Mouse (Mus musculus) heart, postnatal 0 days (tissue): Measurements from ENCODE around the gene Clic1. TPM values are rescaled to one million over a fixed set of nuclear protein-coding genes. Genes with fewer than 3 reads are reported as not detected.

ENCODE experiments used
- ATAC-seq: fragments of 200-750 bp; cut with Nextera tagmentation; 2 replicates; pipeline ENCODE4 v1.8.0; 2017; ENCODE audit warnings: low read depth, moderate number of reproducible peaks, moderate library complexity; ENCODE audit not compliant: insufficient read depth
- DNase-seq: peaks from one replicate; pipeline ENCODE4 v3.0.0-alpha.2; 2016; ENCODE audit warnings: low spot score
- H3K27ac ChIP-seq: fragments of 300-500 bp; sonication (generic); 2 replicates; pipeline ENCODE4 v1.5.1; 2014; ENCODE audit warnings: low read depth, mild to moderate bottlenecking
- H3K27me3 ChIP-seq: fragments of 300-500 bp; sonication (generic); 2 replicates; pipeline ENCODE4 v1.6.1; 2014; ENCODE audit warnings: low read length, mixed read lengths; ENCODE audit not compliant: control insufficient read depth, insufficient read depth
- H3K36me3 ChIP-seq: fragments of 300-500 bp; sonication (generic); replicated peaks from 2 replicates; pipeline ENCODE4 v1.6.1; 2014; ENCODE audit warnings: low read length, mixed read lengths; ENCODE audit not compliant: control insufficient read depth, insufficient read depth
- H3K4me1 ChIP-seq: fragments of 300-500 bp; sonication (generic); 2 replicates; pipeline ENCODE4 v1.6.1; 2014; ENCODE audit warnings: antibody characterized with exemption; ENCODE audit not compliant: control insufficient read depth, insufficient read depth
- H3K4me2 ChIP-seq: fragments of 300-500 bp; sonication (generic); 2 replicates; pipeline ENCODE4 v1.6.1; 2014; ENCODE audit warnings: low read depth, mild to moderate bottlenecking, low read length, moderate library complexity
- H3K4me3 ChIP-seq: fragments of 300-500 bp; sonication (generic); 2 replicates; pipeline ENCODE4 v1.5.1; 2014; ENCODE audit warnings: low read depth, low read length
- H3K9ac ChIP-seq: fragments of 300-500 bp; sonication (generic); replicated peaks from 2 replicates; pipeline ENCODE4 v1.6.1; 2014; ENCODE audit warnings: low read depth, low read length, mixed read lengths
- H3K9me3 ChIP-seq: fragments of 300-500 bp; sonication (generic); replicated peaks from 2 replicates; pipeline ENCODE4 v1.6.1; 2016; ENCODE audit warnings: low read length; ENCODE audit not compliant: control insufficient read depth
- CTCF ChIP-seq: IDR thresholded peaks from 2 replicates; pipeline ENCODE4 v1.5.1; 2016; ENCODE audit warnings: antibody characterized with exemption, control low read depth, low read depth
- EP300 ChIP-seq: IDR thresholded peaks from 2 replicates; pipeline ENCODE4 v1.6.1; 2016; ENCODE audit warnings: antibody characterized with exemption, low read depth
- WGBS: fragments of 180-500 bp; shearing (Covaris S2); extraction: QIAGEN DNeasy Blood & Tissue Kit; methylation state at CpG from one replicate; pipeline ENCODE4 v1.1.7; 2014; 5-methylcytosine and 5-hydroxymethylcytosine counted together
- polyA plus RNA-seq: library from polyadenylated mRNA; unstranded; fragments of >200 nt; fragmentation: Nextera tagmentation; extraction: Ambion mirVana; gene quantifications from 2 replicates; pipeline ENCODE4 v1.2.1, GENCODE M21; 2015
- total RNA-seq: library from RNA; depleted of rRNA; stranded (reverse); fragments of >200 nt; gene quantifications from 2 replicates; pipeline ENCODE4 v1.2.3, GENCODE M21; 2014; ENCODE audit warnings: low replicate concordance

Gene Clic1
- total and polyA plus RNA-seq, 2 experiments from 2014 or later: 194 to 205 TPM

DNA sequence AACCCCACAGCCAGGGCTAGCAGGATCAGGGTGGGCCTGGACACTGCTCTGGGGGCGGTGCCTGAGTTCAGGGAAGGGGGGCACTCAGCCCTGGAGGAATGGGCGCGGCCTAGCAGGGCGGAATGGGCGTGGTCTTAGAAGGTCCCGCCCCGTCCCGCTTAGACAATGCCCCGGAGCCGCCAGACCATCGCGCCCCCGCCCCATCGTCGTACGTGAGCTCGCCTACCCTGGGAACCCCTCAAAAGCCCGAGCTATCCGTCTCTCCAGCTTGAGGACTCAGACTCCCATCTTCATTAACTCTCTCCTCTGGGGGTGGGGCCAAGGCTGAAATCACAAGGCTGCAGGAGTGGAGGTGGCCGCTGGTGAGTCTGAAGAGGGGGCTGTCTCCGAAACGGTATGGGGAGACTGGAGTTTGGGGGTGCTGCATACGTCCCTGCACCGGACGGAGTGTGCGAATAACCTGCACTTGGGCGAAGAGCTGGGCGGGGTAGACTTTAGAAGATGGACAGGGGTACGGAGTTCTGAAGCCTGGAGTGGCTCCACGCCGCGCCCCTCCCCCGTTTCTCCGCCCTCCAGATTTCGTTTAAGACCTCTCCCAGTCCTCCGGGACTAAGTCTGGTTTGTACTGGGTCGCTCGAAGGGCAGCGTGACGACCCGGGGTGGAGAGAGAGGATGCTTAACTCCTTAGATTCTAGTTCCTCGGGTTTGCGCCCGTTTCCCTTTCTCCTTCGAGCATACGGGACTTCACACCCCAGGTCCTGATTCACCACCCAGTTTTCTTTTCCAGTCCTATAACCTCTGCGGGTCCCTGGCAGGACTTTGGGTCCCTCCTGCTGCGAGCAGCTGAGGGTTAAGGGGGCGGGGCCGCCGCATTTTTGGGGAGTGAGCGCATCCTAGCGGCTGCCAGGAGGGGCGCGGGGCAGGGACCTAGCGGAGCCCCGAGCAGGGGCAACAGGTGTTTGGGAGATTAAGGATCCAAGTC lies 9.4 kb downstream of the Clic1 start, which contains the start of gene Ddah2:
Ddah2 (plus strand) TSS at position 125 of the 982 bp plus-strand sequence.
- TF ChIP-seq EP300: peak; percentile 23; the same call in 1 of the 2 replicates
- peak; percentile 59 for TF ChIP-seq CTCF
- peak; percentile 91 for DNase-seq
- peaks cover 6% of the 10 kb centered on the region; the same call in 1 of the 2 replicates for H3K27me3 ChIP-seq
- ATAC-seq: peak; percentile 92
- peak within 1 kb of the TSS; percentile 71 for H3K9ac ChIP-seq
- H3K9me3 ChIP-seq: no peaks in the 10 kb centered on the region
- peak within 1 kb of the TSS; percentile 75 for H3K4me2 ChIP-seq
- H3K27ac ChIP-seq: peak within 1 kb of the TSS; percentile 87
- H3K4me3 ChIP-seq: peak within 1 kb of the TSS; percentile 62
- under 1% methylated on average over 55 of the region's 57 CpGs for WGBS
- 0 out of 2 replicates have a peak, but pooled peaks cover 4% of the 10 kb centered on the region for H3K4me1 ChIP-seq
- peaks cover 63% of the 10 kb centered on the region for H3K36me3 ChIP-seq

DNA sequence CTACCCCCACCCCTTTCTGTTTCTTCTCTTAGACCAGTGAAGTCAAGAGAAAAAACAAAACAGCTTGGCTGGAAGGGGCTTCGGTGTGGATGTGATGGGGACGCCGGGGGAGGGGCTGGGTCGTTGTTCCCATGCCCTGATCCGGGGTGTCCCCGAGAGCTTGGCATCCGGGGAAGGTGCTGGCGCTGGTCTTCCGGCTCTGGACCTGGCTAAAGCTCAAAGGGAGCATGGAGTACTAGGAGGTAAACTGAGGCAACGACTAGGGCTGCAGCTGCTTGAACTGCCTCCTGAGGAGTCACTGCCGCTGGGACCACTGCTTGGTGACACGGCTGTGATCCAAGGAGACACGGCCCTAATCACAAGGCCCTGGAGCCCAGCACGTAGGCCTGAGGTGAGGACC lies 10.3 kb downstream of the Clic1 start:
- peak overlapping the region; percentile 75 for H3K4me2 ChIP-seq
- TF ChIP-seq EP300 (no peak), CTCF (no peak)
- peak overlapping the region; percentile 71 for H3K9ac ChIP-seq
- H3K4me1 ChIP-seq: peaks cover 7% of the 10 kb centered on the region; the same call in 1 of the 2 replicates
- WGBS: 28% methylated on average over 14 of the region's 14 CpGs
- H3K27me3 ChIP-seq: peaks cover 15% of the 10 kb centered on the region; the same call in 1 of the 2 replicates
- no peaks in the 10 kb centered on the region for H3K9me3 ChIP-seq
- ATAC-seq (no peak), DNase-seq (no peak)
- peak overlapping the region; percentile 62 for H3K4me3 ChIP-seq
- H3K27ac ChIP-seq: no peak overlapping the region; the same call in 1 of the 2 replicates
- H3K36me3 ChIP-seq: peaks cover 56% of the 10 kb centered on the region

DNA sequence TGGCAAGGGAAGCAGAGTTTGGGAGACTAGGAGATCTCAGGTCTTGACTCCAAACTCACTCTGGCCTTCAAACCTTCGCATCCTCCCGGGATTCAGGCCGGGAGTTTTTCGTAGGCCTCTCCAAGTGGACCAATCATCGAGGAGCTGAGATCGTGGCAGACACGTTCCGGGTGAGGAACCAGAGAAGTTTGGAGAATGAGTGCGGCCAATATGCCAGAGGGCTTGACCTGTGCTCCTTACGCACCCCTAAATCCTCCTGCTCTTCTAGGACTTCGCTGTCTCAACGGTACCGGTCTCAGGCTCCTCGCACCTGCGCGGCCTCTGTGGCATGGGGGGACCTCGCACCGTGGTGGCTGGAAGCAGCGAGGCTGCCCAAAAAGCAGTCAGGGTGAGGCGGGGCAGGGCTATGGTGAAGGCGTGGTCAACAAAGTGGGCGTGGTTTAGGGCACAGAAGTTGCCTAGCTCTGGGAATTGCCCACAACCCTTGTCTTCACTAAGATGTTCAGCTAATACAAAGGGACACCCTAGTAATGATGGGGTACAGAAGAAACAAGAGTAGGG lies 11.1 kb downstream of the Clic1 start:
- Histone ChIP-seq H3K9ac (no peak overlapping the region), H3K4me2 (peak overlapping the region; percentile 75), H3K4me3 (peak overlapping the region; percentile 62; the same call in 1 of the 2 replicates), H3K4me1 (peaks cover 14% of the 10 kb centered on the region), H3K27ac (no peak overlapping the region), H3K9me3 (no peaks in the 10 kb centered on the region), H3K36me3 (peaks cover 48% of the 10 kb centered on the region), H3K27me3 (peaks cover 21% of the 10 kb centered on the region; the same call in 1 of the 2 replicates)
- TF ChIP-seq EP300: no peak
- TF ChIP-seq CTCF: no peak
- no peak for ATAC-seq
- WGBS: 72% methylated on average over 22 of the region's 22 CpGs
- no peak for DNase-seq

DNA sequence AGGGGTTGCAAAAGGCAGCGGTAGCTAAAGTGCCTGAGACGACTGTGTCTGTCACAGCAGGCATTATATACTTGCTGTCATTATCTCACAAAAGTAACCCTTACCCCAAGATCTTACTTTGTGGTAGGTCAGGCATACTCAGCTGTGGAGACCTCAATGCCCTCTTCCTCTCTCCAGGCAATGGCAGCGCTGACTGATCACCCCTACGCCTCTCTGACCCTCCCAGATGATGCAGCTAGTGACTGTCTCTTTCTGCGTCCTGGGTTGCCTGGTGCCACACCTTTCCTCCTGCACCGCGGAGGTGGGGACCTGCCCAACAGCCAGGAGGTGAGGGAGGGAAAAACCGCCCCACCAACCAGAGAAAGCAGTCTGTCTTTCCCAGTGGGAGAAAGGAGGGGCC lies 11.5 kb downstream of the Clic1 start:
- Histone ChIP-seq H3K4me1 (peaks cover 14% of the 10 kb centered on the region), H3K36me3 (peaks cover 43% of the 10 kb centered on the region), H3K4me3 (no peak overlapping the region), H3K27me3 (peaks cover 26% of the 10 kb centered on the region), H3K9ac (no peak overlapping the region), H3K4me2 (no peak overlapping the region), H3K27ac (no peak overlapping the region), H3K9me3 (no peaks in the 10 kb centered on the region)
- TF ChIP-seq EP300 (no peak), CTCF (no peak)
- WGBS: 90% methylated on average over 8 of the region's 8 CpGs
- ATAC-seq (no peak), DNase-seq (no peak)

DNA sequence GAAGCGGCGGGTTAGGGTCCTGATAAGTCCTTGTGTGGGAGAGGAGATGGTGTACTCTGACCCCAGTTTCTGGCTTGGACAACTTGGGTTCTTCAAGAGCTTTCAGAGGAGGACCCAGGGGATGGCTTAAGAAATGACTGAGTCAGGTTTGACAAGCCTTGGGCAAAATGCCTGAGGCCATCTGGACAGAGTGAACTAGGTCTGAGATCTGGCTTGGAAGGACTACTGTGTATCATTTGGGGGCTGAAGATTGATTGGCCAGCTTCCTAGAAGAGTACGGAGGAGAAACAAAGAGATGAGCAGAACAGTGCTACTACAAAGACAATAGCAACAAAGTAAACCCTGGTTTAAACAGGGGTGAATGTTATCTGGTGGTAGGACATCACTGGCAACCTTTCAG lies 13.7 kb downstream of the Clic1 start:
- DNase-seq (no peak), ATAC-seq (no peak)
- Histone ChIP-seq H3K9me3 (no peaks in the 10 kb centered on the region), H3K9ac (no peak overlapping the region), H3K36me3 (peaks cover 23% of the 10 kb centered on the region), H3K4me2 (no peak overlapping the region), H3K4me1 (peaks cover 14% of the 10 kb centered on the region), H3K27me3 (peaks cover 44% of the 10 kb centered on the region), H3K4me3 (no peak overlapping the region), H3K27ac (no peak overlapping the region)
- TF ChIP-seq EP300: no peak
- TF ChIP-seq CTCF: no peak
- WGBS: 86% methylated on average over 3 of the region's 3 CpGs
